Mouse (Mus musculus): ENCODE results near the gene Slco6d1. TPM values are rescaled to one million over a fixed set of nuclear protein-coding genes. Genes with fewer than 3 reads are reported as not detected.

Slco6d1 gene
- under 1 TPM in 1 of 2 experiments, not detected in 1; 0.06 TPM for polyA plus RNA-seq (2017; shearing (Covaris generic))

GRCm38 (mm10) chr1:98420824-98421223 is at the start of gene Slco6d1:
Gene Slco6d1 (plus strand): TSS chr1:98421124.

